Mouse (Mus musculus) WW6 (cell line): Measurements from ENCODE around the gene Zfp709.
"Not testable (repeated sequence)": the region's sequence is repeated elsewhere in the genome, so short reads cannot be mapped to it uniquely, and the experiment has no call there.

Experiments
- DNase-seq: peaks from one replicate; pipeline ENCODE4 v3.0.0-alpha.2; 2013; ENCODE audit warnings: low read depth, low spot score

Zfp709 gene

GRCm38 (mm10) chr8:71881618-71882274, at the start of gene Zfp709:
Gene Zfp709 (plus strand): TSS chr8:71882019.
- DNase-seq = no peak

GRCm38 (mm10) chr8:71838207-71838606, 43.6 kb upstream of the Zfp709 start:
- not testable (repeated sequence) for DNase-seq

GRCm38 (mm10) chr8:71841201-71841817, 40.5 kb upstream of the Zfp709 start:
- not testable (repeated sequence) for DNase-seq

- not testable (repeated sequence) for DNase-seq
Observed at GRCm38 (mm10) chr8:71842476-71842875, 39.3 kb upstream of the Zfp709 start.

- not testable (repeated sequence) for DNase-seq
Observed at GRCm38 (mm10) chr8:71844453-71844852, 37.4 kb upstream of the Zfp709 start.

- DNase-seq = not testable (repeated sequence)
Observed at GRCm38 (mm10) chr8:71845993-71846483, 35.8 kb upstream of the Zfp709 start.

- not testable (repeated sequence) for DNase-seq
Observed at GRCm38 (mm10) chr8:71846745-71847144, 35.1 kb upstream of the Zfp709 start.

GRCm38 (mm10) chr8:71851014-71851413, 30.8 kb upstream of the Zfp709 start:
- DNase-seq = not testable (repeated sequence)

- not testable (repeated sequence) for DNase-seq
Observed at GRCm38 (mm10) chr8:71853360-71853759, 28.5 kb upstream of the Zfp709 start.

- DNase-seq = not testable (repeated sequence)
Observed at GRCm38 (mm10) chr8:71856630-71857328, 25.0 kb upstream of the Zfp709 start.

- not testable (repeated sequence) for DNase-seq
Observed at GRCm38 (mm10) chr8:71857364-71857763, 24.5 kb upstream of the Zfp709 start.

GRCm38 (mm10) chr8:71861551-71861950, 20.3 kb upstream of the Zfp709 start:
- DNase-seq = not testable (repeated sequence)

GRCm38 (mm10) chr8:71862038-71862437, 19.8 kb upstream of the Zfp709 start:
- not testable (repeated sequence) for DNase-seq

- not testable (repeated sequence) for DNase-seq
Observed at GRCm38 (mm10) chr8:71900666-71901065, 18.8 kb downstream of the Zfp709 start.

- DNase-seq = not testable (repeated sequence)
Observed at GRCm38 (mm10) chr8:71903084-71903483, 21.3 kb downstream of the Zfp709 start.

GRCm38 (mm10) chr8:71906809-71907208, 25.0 kb downstream of the Zfp709 start:
- no peak for DNase-seq

- DNase-seq = no peak
Observed at GRCm38 (mm10) chr8:71907798-71908257, 26.0 kb downstream of the Zfp709 start.

GRCm38 (mm10) chr8:71908309-71909261, 26.8 kb downstream of the Zfp709 start, which contains the start of the genes Zfp882 and Zfp617:
Gene Zfp882 (plus strand): TSS chr8:71908608.
Gene Zfp617 (plus strand): TSS chr8:71908635.
- peak; percentile 88 for DNase-seq

- DNase-seq = no peak
Observed at GRCm38 (mm10) chr8:71912286-71912685, 30.5 kb downstream of the Zfp709 start.

GRCm38 (mm10) chr8:71922567-71923401, 41.0 kb downstream of the Zfp709 start:
- DNase-seq = peak; percentile 90
